Mouse (Mus musculus): ENCODE measurements around the gene Poc5. TPM values are rescaled to one million over a fixed set of nuclear protein-coding genes. Genes with fewer than 3 reads are reported as not detected.
A peak's percentile ranks its signal among the peaks of the same experiment; 100 is the strongest.

Poc5 gene
- polyA plus RNA-seq, 1 experiment from 2014 or later: 28.1 TPM

DNA sequence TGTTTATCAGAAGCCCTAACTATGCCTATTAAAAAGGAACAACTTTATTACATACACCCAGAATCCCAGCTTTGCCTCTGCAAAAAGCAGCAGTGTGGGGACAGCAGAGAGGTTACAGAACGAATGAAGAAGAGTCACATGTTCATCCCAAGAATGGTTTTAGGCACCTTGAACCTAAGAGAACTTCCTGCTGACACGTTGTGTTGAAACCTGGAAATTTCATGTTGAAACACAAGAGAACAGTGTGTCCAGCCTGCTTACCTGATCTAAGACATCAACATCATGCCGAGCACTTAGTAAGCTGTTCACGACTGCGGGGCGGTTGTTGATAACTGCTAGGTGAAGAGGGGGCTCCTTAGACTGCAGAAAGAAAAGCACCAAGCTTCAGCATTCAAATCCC is 44.9 kb downstream of the Poc5 start:
- no peak overlapping the region for H3K4me3 ChIP-seq (ENCODE audit: low read depth, low read length)
- H3K27me3 ChIP-seq (ENCODE audit: control insufficient read depth, insufficient read depth, low read length): no peaks in the 10 kb centered on the region
- no peaks in the 10 kb centered on the region for H3K36me3 ChIP-seq (replicated peaks; ENCODE audit: control insufficient read depth, insufficient read depth, low read depth, low read length)
- ATAC-seq (replicated peaks; ENCODE audit: insufficient number of reproducible peaks, low FRiP score, low TSS enrichment, low read depth) (no peak), DNase-seq (ENCODE audit: low spot score) (no peak)
- H3K4me1 ChIP-seq (ENCODE audit: control insufficient read depth, insufficient read depth, low read length): no peaks in the 10 kb centered on the region; the same call in 1 of the 2 replicates
- 85% methylated on average over 6 of the region's 6 CpGs for WGBS
- no peak overlapping the region for H3K4me2 ChIP-seq (ENCODE audit: low read depth, low read length)
- no peak overlapping the region for H3K27ac ChIP-seq (replicated peaks; ENCODE audit: low read depth, low read length)
- no peaks in the 10 kb centered on the region for H3K9me3 ChIP-seq (replicated peaks; ENCODE audit: control insufficient read depth, low read length)
- no peak overlapping the region for H3K9ac ChIP-seq (replicated peaks; ENCODE audit: low read length)

GRCm38 (mm10) chr13:96433648-96434190 is 45.6 kb downstream of the Poc5 start:
- Histone ChIP-seq H3K36me3 (replicated peaks; ENCODE audit: control insufficient read depth, insufficient read depth, low read depth, low read length) (no peaks in the 10 kb centered on the region), H3K4me3 (ENCODE audit: low read depth, low read length) (no peak overlapping the region), H3K9me3 (replicated peaks; ENCODE audit: control insufficient read depth, low read length) (no peaks in the 10 kb centered on the region), H3K9ac (replicated peaks; ENCODE audit: low read length) (no peak overlapping the region), H3K27ac (replicated peaks; ENCODE audit: low read depth, low read length) (no peak overlapping the region), H3K27me3 (ENCODE audit: control insufficient read depth, insufficient read depth, low read length) (no peaks in the 10 kb centered on the region), H3K4me1 (ENCODE audit: control insufficient read depth, insufficient read depth, low read length) (no peaks in the 10 kb centered on the region; the same call in 1 of the 2 replicates), H3K4me2 (ENCODE audit: low read depth, low read length) (no peak overlapping the region)
- ATAC-seq (replicated peaks; ENCODE audit: insufficient number of reproducible peaks, low FRiP score, low TSS enrichment, low read depth) (no peak; the same call in 1 of the 2 replicates), DNase-seq (ENCODE audit: low spot score) (no peak)
- WGBS: 66% methylated on average over 11 of the region's 11 CpGs

DNA sequence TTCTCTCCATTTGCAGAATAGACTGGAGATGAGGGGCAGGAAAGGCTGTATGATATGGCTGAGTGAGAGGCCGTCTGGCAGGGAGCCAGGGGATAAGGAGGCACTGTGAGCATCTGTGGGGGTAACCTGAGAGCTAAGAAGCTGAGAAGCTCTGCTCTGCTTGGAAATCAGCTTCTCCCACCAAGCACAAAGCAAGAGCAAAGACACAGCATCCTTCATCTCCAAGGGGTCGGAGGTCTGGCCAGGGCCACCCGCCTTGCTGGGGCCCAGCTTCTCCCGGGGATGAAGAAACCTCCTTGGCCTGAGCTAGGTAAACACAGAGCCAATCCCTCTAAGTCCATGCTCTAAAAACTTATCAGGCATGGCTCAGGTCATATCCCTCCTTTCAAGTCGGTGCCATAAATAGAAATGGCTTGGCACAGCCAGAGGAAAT is 46.8 kb downstream of the Poc5 start:
- no peak overlapping the region for H3K4me2 ChIP-seq (ENCODE audit: low read depth, low read length)
- no peak overlapping the region for H3K9ac ChIP-seq (replicated peaks; ENCODE audit: low read length)
- H3K27ac ChIP-seq (replicated peaks; ENCODE audit: low read depth, low read length): peak overlapping the region; percentile 56; the same call in 1 of the 2 replicates
- no peaks in the 10 kb centered on the region for H3K9me3 ChIP-seq (replicated peaks; ENCODE audit: control insufficient read depth, low read length)
- no peak overlapping the region for H3K4me3 ChIP-seq (ENCODE audit: low read depth, low read length)
- no peaks in the 10 kb centered on the region; the same call in 1 of the 2 replicates for H3K4me1 ChIP-seq (ENCODE audit: control insufficient read depth, insufficient read depth, low read length)
- 43% methylated on average over 5 of the region's 5 CpGs for WGBS
- peak; percentile 51; the same call in 1 of the 2 replicates for ATAC-seq (replicated peaks; ENCODE audit: insufficient number of reproducible peaks, low FRiP score, low TSS enrichment, low read depth)
- DNase-seq (ENCODE audit: low spot score): peak; percentile 57
- no peaks in the 10 kb centered on the region for H3K36me3 ChIP-seq (replicated peaks; ENCODE audit: control insufficient read depth, insufficient read depth, low read depth, low read length)
- no peaks in the 10 kb centered on the region for H3K27me3 ChIP-seq (ENCODE audit: control insufficient read depth, insufficient read depth, low read length)

DNA sequence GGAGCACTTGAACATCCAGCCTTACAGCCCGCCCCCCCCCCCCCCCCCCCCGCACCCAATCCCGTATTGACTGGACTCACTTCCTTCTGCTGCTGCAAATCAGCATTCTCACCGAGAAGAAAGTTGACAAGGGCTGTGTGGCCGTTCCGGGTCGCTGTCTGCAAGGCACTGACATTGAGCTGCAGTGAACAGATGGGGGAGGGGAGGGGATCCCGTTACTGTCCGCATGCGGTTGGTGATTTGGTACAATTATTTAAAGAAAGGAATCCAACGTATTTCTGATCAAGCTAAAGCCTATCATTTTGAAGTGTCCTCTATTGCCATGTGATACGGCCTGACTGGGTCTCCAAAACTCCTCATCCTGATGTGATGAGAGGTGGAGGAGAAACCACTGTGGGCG is 47.7 kb downstream of the Poc5 start:
- Histone ChIP-seq H3K4me1 (ENCODE audit: control insufficient read depth, insufficient read depth, low read length) (no peaks in the 10 kb centered on the region; the same call in 1 of the 2 replicates), H3K9ac (replicated peaks; ENCODE audit: low read length) (no peak overlapping the region), H3K9me3 (replicated peaks; ENCODE audit: control insufficient read depth, low read length) (no peaks in the 10 kb centered on the region), H3K4me2 (ENCODE audit: low read depth, low read length) (no peak overlapping the region), H3K4me3 (ENCODE audit: low read depth, low read length) (no peak overlapping the region), H3K27ac (replicated peaks; ENCODE audit: low read depth, low read length) (no peak overlapping the region), H3K36me3 (replicated peaks; ENCODE audit: control insufficient read depth, insufficient read depth, low read depth, low read length) (no peaks in the 10 kb centered on the region), H3K27me3 (ENCODE audit: control insufficient read depth, insufficient read depth, low read length) (no peaks in the 10 kb centered on the region)
- DNase-seq (ENCODE audit: low spot score) (peak; percentile 57), ATAC-seq (replicated peaks; ENCODE audit: insufficient number of reproducible peaks, low FRiP score, low TSS enrichment, low read depth) (no peak)
- 27% methylated on average over 12 of the region's 13 CpGs for WGBS

DNA sequence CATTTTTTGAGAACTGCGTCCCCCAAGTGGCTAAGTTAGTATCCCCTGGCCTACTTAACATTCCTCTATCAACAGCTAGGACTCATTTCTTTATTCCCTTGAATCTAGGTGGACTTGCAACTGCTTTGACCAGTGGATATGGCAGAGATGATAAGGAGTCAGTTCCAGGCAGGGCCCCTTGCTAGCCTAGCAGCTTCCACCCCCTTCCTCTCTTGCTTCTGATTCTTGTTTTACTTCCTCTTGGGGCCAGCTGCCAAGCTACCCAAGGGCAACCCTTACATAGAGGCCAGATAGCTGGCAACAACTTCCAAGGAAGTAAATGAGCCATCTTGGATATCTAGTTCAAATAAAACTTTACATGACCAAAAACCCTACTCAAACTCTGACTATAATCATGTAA is 48.8 kb downstream of the Poc5 start:
- no peak for DNase-seq (ENCODE audit: low spot score)
- H3K27ac ChIP-seq (replicated peaks; ENCODE audit: low read depth, low read length): no peak overlapping the region
- H3K27me3 ChIP-seq (ENCODE audit: control insufficient read depth, insufficient read depth, low read length): no peaks in the 10 kb centered on the region
- no peak overlapping the region for H3K4me2 ChIP-seq (ENCODE audit: low read depth, low read length)
- H3K9ac ChIP-seq (replicated peaks; ENCODE audit: low read length): no peak overlapping the region
- no peaks in the 10 kb centered on the region for H3K36me3 ChIP-seq (replicated peaks; ENCODE audit: control insufficient read depth, insufficient read depth, low read depth, low read length)
- H3K4me3 ChIP-seq (ENCODE audit: low read depth, low read length): no peak overlapping the region
- WGBS: 88% methylated on average over 1 of the region's 1 CpGs
- no peaks in the 10 kb centered on the region for H3K9me3 ChIP-seq (replicated peaks; ENCODE audit: control insufficient read depth, low read length)
- no peak for ATAC-seq (replicated peaks; ENCODE audit: insufficient number of reproducible peaks, low FRiP score, low TSS enrichment, low read depth)
- no peaks in the 10 kb centered on the region; the same call in 1 of the 2 replicates for H3K4me1 ChIP-seq (ENCODE audit: control insufficient read depth, insufficient read depth, low read length)

DNA sequence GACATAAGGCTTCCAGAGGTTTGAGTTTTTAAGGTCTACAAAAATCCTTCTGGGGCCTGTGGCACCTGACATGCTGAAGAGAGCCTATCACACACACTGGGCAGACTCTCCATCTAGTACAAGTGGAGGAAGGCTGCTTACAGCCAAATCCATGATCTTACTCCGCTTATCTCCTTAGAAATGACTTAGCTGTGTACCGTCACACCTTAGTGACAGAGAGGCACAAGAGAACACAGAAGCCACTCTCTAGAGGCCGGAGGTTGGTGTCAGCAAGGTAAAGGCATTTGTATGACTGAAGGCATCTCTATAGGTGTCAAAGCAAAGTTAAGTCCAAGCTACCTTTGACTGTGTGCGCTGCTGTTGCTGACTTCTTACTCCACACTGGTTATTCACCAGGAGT is 52.3 kb downstream of the Poc5 start:
- Histone ChIP-seq H3K27ac (replicated peaks; ENCODE audit: low read depth, low read length) (no peak overlapping the region), H3K9me3 (replicated peaks; ENCODE audit: control insufficient read depth, low read length) (no peaks in the 10 kb centered on the region), H3K4me2 (ENCODE audit: low read depth, low read length) (no peak overlapping the region), H3K27me3 (ENCODE audit: control insufficient read depth, insufficient read depth, low read length) (no peaks in the 10 kb centered on the region), H3K4me1 (ENCODE audit: control insufficient read depth, insufficient read depth, low read length) (no peaks in the 10 kb centered on the region), H3K9ac (replicated peaks; ENCODE audit: low read length) (no peak overlapping the region), H3K36me3 (replicated peaks; ENCODE audit: control insufficient read depth, insufficient read depth, low read depth, low read length) (no peaks in the 10 kb centered on the region), H3K4me3 (ENCODE audit: low read depth, low read length) (no peak overlapping the region)
- WGBS: 89% methylated on average over 4 of the region's 4 CpGs
- no peak for ATAC-seq (replicated peaks; ENCODE audit: insufficient number of reproducible peaks, low FRiP score, low TSS enrichment, low read depth)
- no peak for DNase-seq (ENCODE audit: low spot score)

DNA sequence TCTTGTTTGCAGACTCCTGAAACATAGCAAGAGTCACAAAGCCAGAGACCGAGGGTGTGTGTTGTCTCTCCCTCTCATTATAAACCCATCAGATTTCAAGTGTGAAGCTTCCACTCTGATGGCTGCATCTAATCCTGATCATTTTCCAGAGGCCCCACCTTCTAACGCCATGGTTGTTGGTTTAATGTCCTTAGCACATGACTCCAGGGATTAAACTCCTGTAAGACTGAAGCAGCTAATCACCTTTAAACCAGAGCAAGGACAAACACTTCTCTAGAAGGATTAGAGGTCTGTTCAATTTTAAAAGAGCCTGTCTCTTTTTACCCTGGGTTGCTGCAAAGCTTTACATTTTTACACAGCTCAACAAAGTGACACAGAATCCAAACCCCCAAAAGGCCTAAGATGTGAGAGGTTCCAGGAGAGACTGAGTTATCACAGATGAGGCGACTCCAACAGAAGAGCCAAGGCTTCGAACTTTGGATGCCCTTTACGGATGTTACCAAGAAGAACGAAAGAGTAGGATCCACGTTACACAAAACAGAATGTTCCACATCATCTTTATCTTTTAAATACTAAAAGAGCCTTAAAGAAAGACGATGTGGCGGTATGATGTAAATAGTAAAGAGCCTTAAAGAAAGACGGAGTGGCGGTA is 62.2 kb downstream of the Poc5 start:
- DNase-seq (ENCODE audit: low spot score) (no peak), ATAC-seq (replicated peaks; ENCODE audit: insufficient number of reproducible peaks, low FRiP score, low TSS enrichment, low read depth) (no peak)
- H3K4me1 ChIP-seq (ENCODE audit: control insufficient read depth, insufficient read depth, low read length): no peaks in the 10 kb centered on the region
- H3K9me3 ChIP-seq (replicated peaks; ENCODE audit: control insufficient read depth, low read length): no peaks in the 10 kb centered on the region
- no peak overlapping the region for H3K4me2 ChIP-seq (ENCODE audit: low read depth, low read length)
- no peaks in the 10 kb centered on the region for H3K27me3 ChIP-seq (ENCODE audit: control insufficient read depth, insufficient read depth, low read length)
- no peak overlapping the region for H3K9ac ChIP-seq (replicated peaks; ENCODE audit: low read length)
- 85% methylated on average over 11 of the region's 11 CpGs for WGBS
- no peak overlapping the region for H3K4me3 ChIP-seq (ENCODE audit: low read depth, low read length)
- H3K36me3 ChIP-seq (replicated peaks; ENCODE audit: control insufficient read depth, insufficient read depth, low read depth, low read length): no peaks in the 10 kb centered on the region
- no peak overlapping the region for H3K27ac ChIP-seq (replicated peaks; ENCODE audit: low read depth, low read length)

DNA sequence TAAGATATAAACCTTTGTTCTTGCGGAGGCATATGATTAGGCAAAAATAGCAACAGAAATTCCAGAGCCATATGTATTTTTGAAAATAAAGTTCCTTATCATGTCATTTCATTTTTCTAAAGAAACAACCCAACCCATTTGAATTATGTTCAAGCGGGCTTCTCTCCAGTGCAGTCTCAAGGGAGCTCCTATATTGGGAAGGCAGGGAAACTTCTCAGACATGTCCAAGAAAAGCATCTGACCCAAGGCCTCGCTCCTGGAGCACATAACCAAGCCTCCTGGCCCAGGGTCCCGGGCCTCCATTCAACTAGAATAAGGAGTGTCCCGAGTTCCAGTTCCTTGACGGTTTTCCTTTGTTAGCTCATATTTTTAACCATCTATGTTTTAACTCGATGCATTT is 62.8 kb downstream of the Poc5 start:
- Histone ChIP-seq H3K36me3 (replicated peaks; ENCODE audit: control insufficient read depth, insufficient read depth, low read depth, low read length) (no peaks in the 10 kb centered on the region), H3K4me2 (ENCODE audit: low read depth, low read length) (no peak overlapping the region), H3K4me3 (ENCODE audit: low read depth, low read length) (no peak overlapping the region), H3K9me3 (replicated peaks; ENCODE audit: control insufficient read depth, low read length) (no peaks in the 10 kb centered on the region), H3K9ac (replicated peaks; ENCODE audit: low read length) (no peak overlapping the region), H3K27me3 (ENCODE audit: control insufficient read depth, insufficient read depth, low read length) (no peaks in the 10 kb centered on the region), H3K4me1 (ENCODE audit: control insufficient read depth, insufficient read depth, low read length) (no peaks in the 10 kb centered on the region), H3K27ac (replicated peaks; ENCODE audit: low read depth, low read length) (no peak overlapping the region)
- DNase-seq (ENCODE audit: low spot score) (no peak), ATAC-seq (replicated peaks; ENCODE audit: insufficient number of reproducible peaks, low FRiP score, low TSS enrichment, low read depth) (no peak)
- 93% methylated on average over 7 of the region's 7 CpGs for WGBS

Measured in embryonic facial prominence, embryonic 11.5 days (tissue).